Mouse (Mus musculus): ENCODE measurements around the gene Galr2.

DNA sequence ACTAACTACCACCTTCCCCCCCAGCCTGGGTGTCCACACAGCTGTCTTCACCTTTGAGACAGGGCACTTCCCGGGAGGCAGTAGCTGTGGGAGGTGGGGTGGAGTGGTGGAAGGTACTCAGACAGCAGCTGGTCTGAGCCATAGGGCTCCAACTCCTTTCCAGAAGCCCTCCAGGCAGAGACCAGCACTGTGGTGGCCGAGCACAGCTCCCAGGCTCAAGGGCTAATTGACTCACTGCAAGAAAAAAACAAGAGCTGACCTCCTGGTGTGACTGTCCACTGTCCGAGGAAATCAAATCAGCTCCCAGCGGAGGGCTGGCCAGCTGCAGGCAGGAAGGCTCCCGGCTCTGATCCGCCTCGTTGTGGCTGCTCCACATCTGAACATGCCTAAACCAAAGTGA, 40.9 kb upstream of the Galr2 start:
- TF ChIP-seq CTCF (IDR thresholded peaks at IDR 0.05; ENCODE audit: extremely low read depth, insufficient read depth, low read length) (no peak), POLR2A (IDR thresholded peaks at IDR 0.05; ENCODE audit: extremely low read depth, insufficient read depth, low read length) (no peak)
